Mouse (Mus musculus) left cerebral cortex, postnatal 4 days (tissue): ENCODE measurements at regions not wholly inside any gene's neighbourhood (a gene's known extent, or its start where the extent isn't known, plus 50 kb on each side); places are given as distances from the start of the nearest gene placed in this dataset.
"Not testable (repeated sequence)": the region's sequence is repeated elsewhere in the genome, so short reads cannot be mapped to it uniquely, and the experiment has no call there.

Experiments used
- DNase-seq: peaks from one replicate; pipeline ENCODE4 v3.0.0-alpha.2; 2022
- intact Hi-C: fragments of 180-260 bp; cut with DNase I; formaldehyde crosslinking; loops from one replicate; pipeline ENCODE4 v1.15.1; 2025

DNA sequence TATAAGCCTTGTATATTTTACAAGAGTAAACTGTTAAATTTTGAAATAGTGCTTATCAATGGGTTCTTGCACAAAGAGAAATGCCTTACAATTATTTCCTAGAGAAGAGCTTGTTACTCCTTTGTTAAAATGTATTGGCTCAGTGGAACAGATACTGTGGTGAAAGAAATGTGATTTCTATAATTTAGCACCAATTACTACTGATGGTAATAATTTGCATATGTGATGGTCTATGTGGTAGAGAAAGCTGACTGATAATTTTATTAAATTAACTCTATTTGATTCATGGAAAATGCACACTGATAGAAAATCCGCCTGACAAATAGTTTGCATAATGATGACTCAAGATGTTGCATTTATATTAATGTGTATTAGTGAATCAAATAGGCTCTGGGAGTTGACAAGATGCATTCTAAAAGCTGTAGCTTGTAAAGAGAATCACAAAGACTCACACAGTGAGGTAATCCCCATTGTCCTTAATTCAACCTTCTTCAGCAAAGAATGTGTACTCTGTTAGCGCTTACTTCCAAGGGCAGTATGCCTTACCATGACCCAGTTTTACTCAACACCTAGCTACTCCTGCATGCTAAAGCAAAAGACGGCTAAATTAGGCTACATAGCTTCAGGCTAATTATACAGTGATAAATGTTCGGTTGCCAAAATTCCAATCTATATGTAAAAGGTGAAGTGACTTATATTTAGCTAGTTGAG, 329.8 kb upstream of the Cenpq start:
- intact Hi-C loops, result no loop called here
- DNase-seq, result no peak

DNA sequence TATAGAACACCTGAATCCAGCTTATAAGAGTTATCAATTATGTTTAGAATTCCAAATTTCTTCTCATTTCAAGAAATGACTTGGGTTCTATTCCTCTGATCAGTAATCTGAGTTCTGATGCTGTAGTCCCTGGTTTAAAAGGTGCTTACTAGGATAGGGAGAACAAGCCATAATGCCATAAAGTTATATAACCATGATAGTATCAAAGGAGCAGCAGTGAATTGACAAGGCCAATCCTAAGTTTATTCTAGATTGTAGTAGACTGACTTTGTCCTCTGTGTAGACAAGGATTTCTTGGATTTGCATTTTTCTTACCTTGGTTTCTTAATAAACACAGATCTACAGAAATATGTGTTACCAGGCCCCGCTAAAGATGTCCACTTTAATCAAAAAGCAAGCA, 326.6 kb upstream of the Cenpq start:
- no peak for DNase-seq
- intact Hi-C loops, result no loop called here

DNA sequence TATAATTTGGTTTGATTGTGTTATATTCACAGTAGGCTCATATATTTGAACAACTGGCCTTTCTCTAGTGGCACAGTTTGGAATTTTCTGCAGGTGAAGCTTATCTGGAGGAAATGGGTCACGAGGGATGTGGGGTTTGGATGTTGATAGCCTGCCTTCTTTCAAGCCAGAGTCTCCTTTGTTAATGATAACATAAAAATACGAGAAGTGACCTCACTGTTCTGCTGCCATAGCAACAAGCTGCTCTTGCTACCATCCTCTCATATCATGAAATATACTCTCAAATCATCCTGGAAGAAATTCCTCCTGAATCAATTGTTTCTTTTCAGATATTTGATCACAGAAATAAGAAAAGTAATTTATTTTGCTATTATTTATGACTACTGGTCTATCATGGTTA, 313.6 kb upstream of the Cenpq start:
- DNase-seq, result no peak
- intact Hi-C loops, result no loop called here

DNA sequence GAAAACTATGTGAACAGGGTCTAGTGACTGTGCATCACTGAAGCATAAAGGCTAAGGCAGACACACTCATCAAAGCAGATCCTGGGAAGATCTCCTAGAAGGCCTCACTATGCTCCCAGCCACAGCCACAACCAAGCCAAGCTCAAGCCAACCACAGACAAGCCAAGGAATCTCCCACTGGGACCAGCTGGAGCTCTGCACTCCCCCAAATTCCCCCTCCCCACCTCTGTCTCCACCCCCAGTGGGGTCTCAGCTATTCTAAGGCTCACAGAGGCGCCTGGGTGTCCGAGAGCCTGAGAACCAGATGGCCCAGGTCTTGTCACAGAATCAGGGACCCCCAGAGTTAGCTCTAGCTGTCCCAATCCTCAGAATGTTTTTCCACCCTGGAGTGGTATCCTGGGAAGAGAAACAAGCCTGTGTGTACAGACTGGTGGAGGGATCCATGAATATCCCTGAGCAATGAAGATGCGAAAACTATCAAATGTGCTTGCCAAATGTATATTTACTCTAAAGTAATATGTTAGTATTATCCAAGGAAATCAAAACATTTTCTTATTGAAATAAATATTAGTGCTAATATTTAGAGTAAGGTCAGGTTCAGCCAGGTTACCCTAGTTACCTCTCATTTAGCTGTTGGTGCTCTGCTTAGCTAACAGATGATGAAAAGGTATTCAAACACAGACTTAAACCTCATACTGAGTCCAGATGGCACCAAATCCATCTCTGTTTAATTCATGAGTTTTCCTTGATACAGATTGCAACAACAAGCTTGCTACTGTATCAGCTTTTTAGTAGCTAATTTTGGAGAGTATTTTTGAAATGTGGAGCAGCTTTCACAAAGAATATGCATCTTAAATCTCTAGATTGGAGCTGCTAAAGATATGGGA, 292.5 kb upstream of the Cenpq start:
- DNase-seq, result peak; percentile 23
- intact Hi-C loops, result no loop called here

DNA sequence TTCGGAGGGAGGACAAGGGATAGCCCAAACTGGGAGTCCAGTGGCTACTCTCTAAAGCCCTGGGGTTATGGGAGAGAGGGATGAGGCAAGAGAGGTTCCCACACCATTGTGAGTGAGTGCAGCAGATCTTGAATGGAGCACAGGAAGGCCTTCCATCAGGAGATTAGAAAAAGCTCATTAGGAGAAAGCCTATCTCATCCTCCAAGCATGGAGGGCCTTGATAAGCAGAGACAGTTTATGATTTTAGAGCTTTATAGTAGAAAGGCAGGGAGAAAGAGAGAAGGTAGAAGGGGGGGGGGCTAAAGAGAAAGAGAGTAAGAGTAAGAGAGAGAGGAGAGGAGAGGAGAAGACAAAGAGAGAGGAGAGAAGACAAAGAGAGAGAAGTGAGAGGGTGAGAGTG, 282.0 kb upstream of the Cenpq start:
- no peak for DNase-seq
- intact Hi-C loops, result no loop called here

DNA sequence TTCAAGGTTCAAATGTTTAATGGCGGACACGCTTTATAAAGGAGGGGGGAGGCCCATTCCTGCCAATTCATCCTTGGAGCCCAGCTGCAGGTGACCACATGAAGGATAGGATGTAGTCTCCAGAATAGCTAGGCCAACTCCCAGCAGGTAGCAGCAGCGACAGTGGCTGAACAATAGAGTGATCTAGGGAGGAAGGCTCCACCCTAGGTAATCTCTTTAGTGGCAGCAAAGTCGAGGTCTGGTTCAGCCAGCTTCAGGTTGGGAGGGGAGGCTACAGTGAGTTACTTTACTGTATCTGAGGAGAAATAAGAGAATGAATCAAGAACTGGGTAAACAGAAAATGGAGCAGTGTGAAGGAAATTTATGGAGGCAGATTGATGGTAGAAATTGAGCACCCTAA, 264.6 kb upstream of the Cenpq start:
- DNase-seq, intact Hi-C loops: not testable (repeated sequence)

DNA sequence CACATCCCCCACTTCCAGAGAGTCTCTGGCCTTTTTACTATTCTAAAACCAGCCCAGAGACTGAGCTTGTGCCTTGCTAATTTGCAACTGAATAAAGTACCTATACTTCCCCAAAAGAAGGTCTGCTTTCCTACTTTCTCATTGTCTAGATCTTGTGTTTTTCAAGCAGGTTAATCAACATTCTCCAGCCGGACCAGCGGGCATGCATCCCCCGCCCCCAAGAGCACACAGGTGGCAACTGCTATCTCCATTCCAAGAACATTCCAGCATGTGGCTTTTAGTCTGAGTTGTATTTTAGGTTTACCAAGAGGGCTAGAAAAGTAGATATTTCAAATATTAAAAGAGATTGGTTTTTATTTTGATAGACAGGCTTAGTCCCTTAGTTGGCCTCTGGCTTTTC, 255.5 kb upstream of the Cenpq start:
- intact Hi-C loops, DNase-seq: not testable (repeated sequence)

DNA sequence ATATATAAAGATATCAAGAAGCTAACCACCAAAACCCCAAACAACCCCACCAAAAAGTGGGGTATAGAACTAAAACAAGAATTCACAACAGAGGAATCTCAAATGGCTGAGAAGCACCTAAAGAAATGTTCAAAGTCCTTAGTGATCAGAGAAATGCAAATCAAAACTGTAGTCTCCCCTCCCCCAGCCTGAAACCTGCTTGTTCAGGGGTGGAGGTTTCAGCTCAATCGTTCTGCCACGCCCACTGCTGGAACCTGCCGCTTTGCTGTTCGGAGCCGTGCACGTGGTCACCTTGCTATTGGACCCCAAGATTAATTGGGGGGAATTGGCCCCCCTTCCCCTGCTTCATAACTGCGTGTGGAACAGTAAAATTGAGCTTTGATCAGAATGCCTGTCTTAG, 251.8 kb upstream of the Cenpq start:
- intact Hi-C loops, DNase-seq: not testable (repeated sequence)

DNA sequence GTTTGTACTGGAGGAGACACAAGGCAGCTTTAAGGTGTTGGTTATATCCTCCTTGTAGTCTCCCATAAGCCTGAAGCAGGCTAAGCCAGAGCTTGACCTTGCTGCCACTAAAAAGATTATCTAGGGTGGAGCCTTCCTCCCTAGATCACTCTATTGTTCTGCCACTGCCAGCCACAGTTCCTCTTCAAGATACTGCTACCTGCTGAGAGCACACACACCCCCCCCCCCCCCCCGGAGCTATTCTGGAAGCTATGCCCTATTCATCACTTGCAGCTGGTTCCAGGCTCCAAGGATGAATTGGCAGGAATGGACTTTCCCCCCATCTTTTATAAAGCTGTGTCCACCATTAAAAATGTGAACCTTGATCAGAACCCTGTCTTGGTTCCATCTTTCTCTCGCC, 249.9 kb upstream of the Cenpq start:
- intact Hi-C loops, result no loop called here
- no peak for DNase-seq

DNA sequence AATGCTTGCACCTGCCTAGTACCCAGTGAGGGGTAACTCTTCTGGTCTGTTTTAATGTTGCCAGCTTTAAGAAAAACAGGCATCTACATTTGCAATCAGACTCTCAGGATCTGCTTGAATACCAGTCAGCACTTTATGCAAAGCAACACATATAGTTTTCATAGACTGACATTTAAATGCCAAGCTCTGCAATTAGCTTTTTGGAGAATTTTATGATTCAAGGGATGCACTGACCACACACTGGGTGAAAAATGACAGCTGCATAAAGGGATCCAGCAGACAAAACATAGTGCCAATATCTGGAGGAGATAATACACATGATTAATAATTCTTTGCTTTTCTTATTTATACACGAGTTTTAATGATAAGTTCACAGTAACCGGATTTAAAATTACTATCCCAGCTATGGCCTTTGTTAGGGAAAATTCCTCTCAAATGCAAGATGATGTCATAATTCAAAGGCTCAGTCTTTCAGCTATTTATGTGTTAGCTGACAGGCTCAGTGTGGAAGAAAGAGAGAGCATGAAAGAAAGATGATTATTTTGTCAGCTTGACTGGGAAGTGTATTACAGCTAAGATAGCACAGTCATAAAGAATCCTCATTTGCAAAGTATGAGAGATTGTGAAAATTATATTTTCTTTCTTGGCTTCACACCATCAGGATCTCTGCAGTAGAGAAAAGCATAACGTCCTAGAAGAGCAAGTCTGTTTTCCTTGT, 219.0 kb upstream of the Cenpq start:
- intact Hi-C loops, result no loop called here
- DNase-seq, result no peak

DNA sequence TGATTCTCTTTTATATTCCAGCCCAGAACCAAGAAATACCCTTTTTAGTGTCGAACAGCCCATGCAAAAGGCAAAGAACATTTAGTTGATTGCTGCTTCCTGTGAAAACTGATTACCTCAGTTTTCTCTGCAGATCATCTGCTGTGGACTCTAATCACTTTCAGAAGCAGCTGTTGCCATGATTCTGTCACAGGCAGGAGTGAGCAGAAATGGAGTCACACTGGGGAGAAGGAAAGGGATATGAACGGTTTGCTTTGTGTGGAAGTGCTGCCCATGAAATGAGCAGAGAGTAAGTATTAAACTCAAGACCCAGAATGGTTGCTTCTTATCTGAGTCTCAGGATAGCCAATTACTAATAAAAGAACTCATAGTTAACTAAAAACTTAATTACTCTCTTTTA, 217.6 kb upstream of the Cenpq start:
- intact Hi-C loops, result no loop called here
- no peak for DNase-seq

DNA sequence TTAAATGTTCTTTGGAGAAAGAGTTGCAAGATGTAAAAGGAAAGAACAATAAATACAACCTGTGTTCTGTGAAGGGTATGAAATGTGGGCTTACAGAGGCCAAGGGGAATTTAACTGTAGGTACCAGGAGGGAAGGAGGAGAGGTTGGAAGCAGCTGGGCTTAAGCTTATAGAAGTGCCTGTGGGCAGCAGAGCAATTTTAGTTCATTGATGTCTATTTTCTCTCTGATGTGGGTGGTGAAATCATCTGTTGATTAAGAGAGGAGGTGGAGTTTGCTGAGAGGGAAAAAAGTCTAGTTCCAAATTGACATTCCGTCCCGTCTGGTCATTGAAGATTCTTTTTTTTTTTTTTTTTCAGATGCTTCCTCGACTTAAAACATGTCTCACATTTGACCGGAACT, 209.7 kb upstream of the Cenpq start:
- intact Hi-C loops, result no loop called here
- DNase-seq, result no peak

DNA sequence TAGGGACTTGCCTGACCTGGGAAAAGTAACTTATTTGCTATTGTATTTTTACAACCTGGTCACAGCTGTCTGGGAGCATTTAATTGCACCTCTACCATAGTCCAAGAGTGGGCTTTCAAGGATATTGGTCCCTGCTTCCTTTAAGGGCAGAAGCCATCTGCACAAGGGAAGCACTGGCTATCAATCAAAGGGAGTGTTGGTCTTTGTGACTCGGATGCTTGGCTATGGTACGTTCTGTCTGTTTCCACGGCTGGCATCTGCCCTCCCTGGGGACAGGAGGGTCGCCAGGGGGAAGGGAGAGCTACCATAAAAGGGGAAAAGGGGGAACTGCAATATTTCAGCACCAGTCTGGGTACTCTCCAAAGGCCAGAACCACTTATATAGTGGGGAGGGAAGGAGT, 190.7 kb upstream of the Cenpq start:
- DNase-seq, result peak; percentile 24

DNA sequence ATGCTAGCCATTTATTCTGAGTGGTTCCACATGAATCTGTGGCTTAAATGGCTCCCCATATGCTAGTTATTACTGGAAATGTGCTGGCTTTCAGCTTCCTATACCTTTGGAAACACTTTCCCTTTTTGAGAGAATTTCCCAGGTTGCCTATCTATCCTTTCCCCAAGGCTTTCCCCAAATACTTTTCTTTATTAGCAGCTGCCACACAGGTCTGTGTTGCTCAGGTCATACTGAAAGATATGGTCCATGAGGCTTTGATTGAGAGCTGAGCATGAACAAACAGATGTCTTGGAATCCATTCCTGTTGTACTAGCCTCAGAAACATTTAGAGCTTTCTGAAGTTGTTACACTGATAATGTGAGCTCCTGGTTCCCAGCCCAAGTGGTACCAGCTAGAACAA, 188.1 kb upstream of the Cenpq start:
- DNase-seq, result no peak
- intact Hi-C loops, result no loop called here

More for the DNA sequence above, 190.7 kb upstream of the Cenpq start:
- intact Hi-C loops, result no loop called here

DNA sequence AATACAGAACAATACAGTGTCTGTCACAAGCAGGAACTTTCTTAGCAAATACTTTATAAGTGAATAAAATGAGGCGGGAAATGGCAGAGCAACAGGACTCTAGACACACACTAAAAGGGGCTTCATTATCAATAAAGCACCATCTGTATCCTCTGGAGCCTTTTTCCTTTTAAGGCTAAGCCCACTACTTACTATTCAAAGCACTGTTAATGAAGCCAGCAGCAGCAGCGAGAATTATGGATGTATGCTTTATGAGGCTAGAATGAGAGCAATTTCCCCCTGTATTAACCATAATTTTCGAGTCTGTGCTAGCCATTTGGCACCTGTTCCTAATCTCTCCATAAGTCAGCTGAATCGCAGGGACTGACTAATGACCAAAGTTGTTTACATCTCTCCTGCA, 169.1 kb upstream of the Cenpq start:
- intact Hi-C loops, result no loop called here
- no peak for DNase-seq

DNA sequence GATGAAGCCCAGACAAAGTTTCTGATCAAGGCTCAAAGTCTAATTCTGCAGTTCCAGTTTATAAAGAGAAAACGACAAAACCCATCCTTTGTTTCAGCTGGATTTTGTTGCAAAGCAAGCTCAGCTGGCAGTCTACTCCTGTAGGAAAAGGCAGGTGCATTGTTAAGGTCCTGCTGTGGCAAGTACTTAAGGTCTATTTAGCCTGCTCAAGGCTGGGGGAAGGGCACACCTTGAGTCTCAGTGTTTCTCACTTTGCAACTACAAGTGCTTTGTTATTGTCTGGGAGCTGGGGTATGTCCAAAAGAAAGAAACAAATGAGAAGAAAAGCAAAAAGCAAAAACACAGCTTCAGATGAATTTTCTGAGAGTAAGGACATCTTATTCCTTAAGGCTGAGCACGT, 136.0 kb upstream of the Cenpq start:
- intact Hi-C loops, result no loop called here
- DNase-seq, result no peak
